Mouse (Mus musculus) embryonic fibroblast, embryonic 13.5 days (primary cell): ENCODE data around the gene Pax7. TPM values are rescaled to one million over a fixed set of nuclear protein-coding genes. Genes with fewer than 3 reads are reported as not detected.

ENCODE experiments used
- H3K27ac ChIP-seq: 2 replicates; pipeline ENCODE4 v1.5.1; 2012; ENCODE audit warnings: low read length, control low read depth, inconsistent platforms; ENCODE audit not compliant: insufficient read depth
- H3K4me1 ChIP-seq: 2 replicates; pipeline ENCODE4 v1.6.1; 2011; ENCODE audit warnings: low read length; ENCODE audit not compliant: control insufficient read depth, insufficient read depth
- H3K4me3 ChIP-seq: 2 replicates; pipeline ENCODE4 v1.5.1; 2011; ENCODE audit warnings: mild to moderate bottlenecking, control low read depth, low read length; ENCODE audit not compliant: insufficient read depth
- CTCF ChIP-seq: IDR thresholded peaks from 2 replicates; pipeline ENCODE4 v1.5.1; 2011; ENCODE audit warnings: mild to moderate bottlenecking, control low read depth, low read length, moderate library complexity, borderline replicate concordance; ENCODE audit not compliant: insufficient read depth
- POLR2A ChIP-seq: IDR thresholded peaks from 2 replicates; pipeline ENCODE4 v1.6.1; 2011; ENCODE audit warnings: low read depth, mild to moderate bottlenecking, control low read depth, low read length, moderate library complexity
- polyA plus RNA-seq: library from polyadenylated mRNA; stranded (reverse); fragments of >200 nt; gene quantifications from 2 replicates; pipeline ENCODE4 v1.2.4, GENCODE M21; 2011; ENCODE audit warnings: low read depth; ENCODE audit not compliant: missing spikeins, insufficient read length

The Pax7 gene
- polyA plus RNA-seq, 1 experiment, result 0.51 TPM

GRCm38 (mm10) chr4:139754148-139754710 is 79.1 kb downstream of the Pax7 start:
- no peak overlapping the region for H3K4me3 ChIP-seq
- H3K4me1 ChIP-seq, result no peaks in the 10 kb centered on the region
- no peak overlapping the region for H3K27ac ChIP-seq
- TF ChIP-seq CTCF, result no peak

- H3K4me3 ChIP-seq, result no peak overlapping the region
- TF ChIP-seq CTCF, result no peak
- TF ChIP-seq POLR2A, result no peak
- no peaks in the 10 kb centered on the region for H3K4me1 ChIP-seq
- H3K27ac ChIP-seq, result no peak overlapping the region
These were observed 82.4 kb downstream of the Pax7 start for GRCm38 (mm10) chr4:139750926-139751325.

- Histone ChIP-seq H3K4me1 (no peaks in the 10 kb centered on the region), H3K27ac (no peak overlapping the region), H3K4me3 (no peak overlapping the region)
- no peak for TF ChIP-seq CTCF
- no peak for TF ChIP-seq POLR2A
These were observed 86.0 kb downstream of the Pax7 start for GRCm38 (mm10) chr4:139747190-139747936.

- Histone ChIP-seq H3K27ac (no peak overlapping the region), H3K4me3 (no peak overlapping the region), H3K4me1 (no peaks in the 10 kb centered on the region)
- TF ChIP-seq POLR2A (no peak), CTCF (no peak)
These were observed 87.2 kb downstream of the Pax7 start for GRCm38 (mm10) chr4:139746177-139746576.

GRCm38 (mm10) chr4:139744765-139745395 is 88.4 kb downstream of the Pax7 start:
- Histone ChIP-seq H3K27ac (no peak overlapping the region), H3K4me1 (no peaks in the 10 kb centered on the region), H3K4me3 (no peak overlapping the region)
- TF ChIP-seq CTCF (no peak), POLR2A (no peak)

GRCm38 (mm10) chr4:139743626-139744025 is 89.7 kb downstream of the Pax7 start:
- H3K27ac ChIP-seq, result no peak overlapping the region
- TF ChIP-seq CTCF (no peak), POLR2A (no peak)
- H3K4me3 ChIP-seq, result no peak overlapping the region
- no peaks in the 10 kb centered on the region for H3K4me1 ChIP-seq

- Histone ChIP-seq H3K27ac (no peak overlapping the region), H3K4me1 (no peaks in the 10 kb centered on the region), H3K4me3 (no peak overlapping the region)
- no peak for TF ChIP-seq POLR2A
- TF ChIP-seq CTCF, result no peak
These were observed 96.3 kb downstream of the Pax7 start for GRCm38 (mm10) chr4:139737035-139737434.

- Histone ChIP-seq H3K27ac (no peak overlapping the region), H3K4me1 (no peaks in the 10 kb centered on the region), H3K4me3 (no peak overlapping the region)
- TF ChIP-seq CTCF, result no peak
- TF ChIP-seq POLR2A, result no peak
These were observed 106.2 kb downstream of the Pax7 start for GRCm38 (mm10) chr4:139727101-139727500.

GRCm38 (mm10) chr4:139725421-139725820 is 107.9 kb downstream of the Pax7 start:
- no peak overlapping the region for H3K27ac ChIP-seq
- H3K4me3 ChIP-seq, result no peak overlapping the region
- TF ChIP-seq CTCF (no peak), POLR2A (no peak)
- no peaks in the 10 kb centered on the region for H3K4me1 ChIP-seq

GRCm38 (mm10) chr4:139724296-139724695 is 109.0 kb downstream of the Pax7 start:
- no peak overlapping the region for H3K27ac ChIP-seq
- no peak for TF ChIP-seq POLR2A
- H3K4me3 ChIP-seq, result no peak overlapping the region
- no peaks in the 10 kb centered on the region for H3K4me1 ChIP-seq
